Mouse (Mus musculus): ENCODE data around the gene Rxrb.

Gene Rxrb

GRCm38 (mm10) chr17:34068864-34069263, 37.3 kb downstream of the Rxrb start:
- no peak for DNase-seq

GRCm38 (mm10) chr17:34072091-34072490, 40.5 kb downstream of the Rxrb start:
- no peak for DNase-seq

GRCm38 (mm10) chr17:34075271-34075670, 43.7 kb downstream of the Rxrb start:
- peak; percentile 63 to 75 for DNase-seq

DNA sequence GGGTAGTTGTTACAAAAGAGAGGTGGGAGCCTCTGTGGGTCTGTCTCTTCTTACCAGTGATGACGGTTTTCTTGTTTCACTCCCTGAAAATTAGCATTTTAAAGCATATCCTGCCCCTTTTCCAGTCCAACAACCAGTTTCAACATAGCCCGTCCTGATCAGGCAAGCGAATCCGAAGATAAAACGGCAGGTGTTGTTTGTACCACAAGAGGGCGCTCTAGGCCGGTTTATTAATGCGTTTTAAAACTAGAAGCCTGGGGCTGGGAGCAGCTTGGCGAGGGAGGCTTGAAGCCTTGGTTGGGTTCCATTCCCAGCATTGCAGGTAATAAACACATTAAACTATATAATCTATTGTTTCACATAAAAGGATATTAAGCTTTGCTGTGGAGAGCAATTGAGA, 45.9 kb downstream of the Rxrb start:
- DNase-seq: peak; percentile 59 to 74

- DNase-seq: no peak
Measured at GRCm38 (mm10) chr17:34078148-34078547, 46.5 kb downstream of the Rxrb start.

DNA sequence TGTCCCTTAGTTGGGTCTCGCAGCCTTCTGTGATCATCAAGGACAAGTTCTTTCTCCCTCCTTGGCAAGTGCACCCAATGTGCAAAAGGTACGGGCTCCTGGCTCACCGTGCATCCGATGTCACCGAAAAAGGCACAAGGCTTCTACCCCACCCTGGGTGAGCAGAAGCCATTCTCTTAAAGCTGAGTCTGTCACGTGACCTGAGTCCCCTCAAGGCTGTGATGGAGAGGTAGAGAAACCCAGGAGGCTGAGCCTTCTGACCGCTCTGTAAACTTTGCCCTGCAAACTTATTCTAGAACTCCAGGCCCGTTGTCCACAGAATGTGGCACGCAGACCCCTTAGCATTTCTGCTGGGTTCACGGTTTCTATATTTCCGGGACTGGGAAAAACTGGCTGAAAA, 47.4 kb downstream of the Rxrb start:
- DNase-seq: no peak

DNA sequence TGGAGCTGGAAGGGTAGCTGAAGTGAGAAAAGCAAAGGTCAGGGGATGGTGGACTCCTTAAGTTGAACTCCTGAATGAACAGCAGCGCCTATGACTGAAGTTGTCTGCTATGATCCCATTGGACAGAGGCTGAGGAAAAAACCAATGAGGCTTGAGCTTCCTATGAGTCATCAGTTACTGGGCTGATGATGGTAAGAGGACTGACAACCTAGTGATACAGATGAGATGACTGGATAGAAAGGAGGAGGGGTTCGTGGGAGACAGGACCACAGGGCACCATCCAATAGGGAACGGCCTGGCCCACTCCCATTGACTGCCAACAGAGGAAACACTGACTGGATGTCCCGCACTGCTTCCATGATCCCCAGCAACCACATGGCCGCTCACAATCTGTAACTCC, 48.0 kb downstream of the Rxrb start:
- DNase-seq: no peak

GRCm38 (mm10) chr17:34083104-34083503, 51.5 kb downstream of the Rxrb start:
- DNase-seq: no peak

- no peak for DNase-seq
Measured at GRCm38 (mm10) chr17:34087386-34087785, 55.8 kb downstream of the Rxrb start.
